Comparison of ENCODE assay signal across 7 mouse cellular contexts in the genomic region with DNA sequence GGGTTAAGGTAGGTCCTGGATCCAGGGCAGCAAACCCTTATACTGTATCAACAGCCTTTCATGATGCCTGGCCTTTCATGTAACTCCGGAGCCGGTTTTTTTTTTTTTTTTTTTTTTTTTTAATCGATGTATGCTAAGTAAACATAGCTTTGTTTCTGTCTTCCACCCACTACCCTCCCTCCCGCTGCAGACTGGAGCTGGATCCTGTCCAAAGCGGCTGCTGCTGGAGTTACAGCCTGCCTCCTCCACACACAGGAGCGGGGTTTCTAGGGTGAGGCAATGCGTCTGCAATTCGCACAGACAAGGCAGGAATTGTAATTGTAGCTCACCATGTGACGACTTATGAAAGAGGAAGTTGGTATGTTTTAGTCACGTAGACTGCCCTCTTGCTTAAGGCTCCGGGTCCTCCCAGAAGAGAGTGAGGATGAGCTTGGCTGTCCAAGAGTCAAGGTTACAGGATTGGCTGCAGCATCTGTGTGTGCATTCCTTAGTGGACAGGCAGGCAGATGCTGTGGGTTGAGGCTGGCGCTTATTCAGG. TPM values are rescaled to one million over a fixed set of nuclear protein-coding genes. Genes with fewer than 3 reads are reported as not detected.
DNase-seq lines count a peak whose midpoint lies in the region; ATAC-seq lines count a peak whose summit lies in the region.

No protein-coding gene starts in this region.

- peak; percentile 59 for ATAC-seq in limb, embryonic 13.5 days (ENCODE audit: low FRiP score, low read depth)
- no peak for ATAC-seq in midbrain, embryonic 15.5 days (replicated peaks)

- 16% methylated on average over 12 of the region's 12 CpGs for WGBS in embryonic facial prominence, embryonic 10.5 days
- 5% methylated on average over 12 of the region's 12 CpGs for WGBS in limb, embryonic 13.5 days
- WGBS in midbrain, embryonic 15.5 days = 7% methylated on average over 12 of the region's 12 CpGs

- peak overlapping the region; percentile 99 for H3K4me3 ChIP-seq in embryonic facial prominence, embryonic 10.5 days
- peak overlapping the region; percentile 100 for H3K4me3 ChIP-seq in limb, embryonic 13.5 days
- H3K4me3 ChIP-seq in midbrain, embryonic 15.5 days = peak overlapping the region; percentile 60

- peak; percentile 91 for DNase-seq in adrenal gland, adult 2 months
- peak; percentile 79 for DNase-seq in embryonic facial prominence, embryonic 10.5 days (ENCODE audit: low spot score)
- DNase-seq in heart, adult 11 months = peak; percentile 99
- peak; percentile 84 for DNase-seq in kidney, adult 18-20 months
- peak; percentile 58 to 77 for DNase-seq in spleen, postnatal 10 days (ENCODE audit: low spot score in 2 of 2)

- peak overlapping the region; percentile 87 for H3K4me2 ChIP-seq in limb, embryonic 13.5 days (replicated peaks)
- H3K4me2 ChIP-seq in midbrain, embryonic 15.5 days = peak overlapping the region; percentile 91

- peaks cover 7% of the 10 kb centered on the region for H3K36me3 ChIP-seq in embryonic facial prominence, embryonic 10.5 days (replicated peaks)
- peaks cover 8% of the 10 kb centered on the region for H3K36me3 ChIP-seq in limb, embryonic 13.5 days
- no peaks in the 10 kb centered on the region for H3K36me3 ChIP-seq in midbrain, embryonic 15.5 days (replicated peaks)

- H3K27ac ChIP-seq in embryonic facial prominence, embryonic 10.5 days (replicated peaks) = peak overlapping the region; percentile 97
- H3K27ac ChIP-seq in limb, embryonic 13.5 days = peak overlapping the region; percentile 100
- peak overlapping the region; percentile 99 for H3K27ac ChIP-seq in midbrain, embryonic 15.5 days

- H3K9me3 ChIP-seq in embryonic facial prominence, embryonic 10.5 days = no peaks in the 10 kb centered on the region
- no peaks in the 10 kb centered on the region for H3K9me3 ChIP-seq in limb, embryonic 13.5 days
- H3K9me3 ChIP-seq in midbrain, embryonic 15.5 days = no peaks in the 10 kb centered on the region

- H3K4me1 ChIP-seq in embryonic facial prominence, embryonic 10.5 days = peaks cover 63% of the 10 kb centered on the region
- peaks cover 46% of the 10 kb centered on the region for H3K4me1 ChIP-seq in limb, embryonic 13.5 days
- peaks cover 50% of the 10 kb centered on the region for H3K4me1 ChIP-seq in midbrain, embryonic 15.5 days

- H3K27me3 ChIP-seq in embryonic facial prominence, embryonic 10.5 days (replicated peaks; ENCODE audit: low read depth, poor library complexity, severe bottlenecking) = peaks cover 8% of the 10 kb centered on the region
- H3K27me3 ChIP-seq in limb, embryonic 13.5 days = no peaks in the 10 kb centered on the region
- H3K27me3 ChIP-seq in midbrain, embryonic 15.5 days (replicated peaks) = no peaks in the 10 kb centered on the region

- H3K9ac ChIP-seq in limb, embryonic 13.5 days = peak overlapping the region; percentile 97
- peak overlapping the region; percentile 38 for H3K9ac ChIP-seq in midbrain, embryonic 15.5 days

RNA-seq across cellular contexts. Expression of a gene that starts 2.4 kb away (rescaled TPM):
- 10 to 100 TPM; 89.4 to 92.0 TPM for total RNA-seq in adrenal gland, adult 2 months (2021)
- 111 and 120 TPM in 2 replicates for polyA plus RNA-seq in adrenal gland, adult 2 months (2012; rRNA removed)
- polyA plus RNA-seq in embryonic facial prominence, embryonic 10.5 days (2016; fragmentation: Nextera tagmentation; extraction: Ambion mirVana) = 4.5 and 5.4 TPM in 2 replicates
- 11.6 and 11.8 TPM in 2 replicates for polyA plus RNA-seq in limb, embryonic 13.5 days (2015; fragmentation: Nextera tagmentation; extraction: Ambion mirVana)
- polyA plus RNA-seq in midbrain, embryonic 15.5 days (2015; fragmentation: Nextera tagmentation; extraction: Ambion mirVana) = 9.7 and 10.0 TPM in 2 replicates
